In genomic region chr13:6280073-6280472, GRCm38 (mm10) we compare ENCODE assay signal across 18 mouse cellular contexts.
DNase-seq lines count a peak whose midpoint lies in the region; ATAC-seq and TF ChIP-seq lines count a peak whose summit lies in the region.
"Had no signal": no experiment of that assay in that cellular context is flagged by ENCODE, and none has a peak within 500 bp of the region (broad histone marks: within the 10 kb centered on the region; RNA-seq: fewer than 3 reads in every experiment).

No protein-coding gene starts in this region.

- no peak overlapping the region for H3K27ac ChIP-seq in midbrain, embryonic 11.5 days (ENCODE audit: low read depth, low read length)
- H3K27ac ChIP-seq in midbrain, embryonic 14.5 days (replicated peaks; ENCODE audit: low read depth, low read length): no peak overlapping the region
- no peak overlapping the region for H3K27ac ChIP-seq in midbrain, embryonic 16.5 days (ENCODE audit: low read length)
- H3K27ac ChIP-seq in midbrain, embryonic 10.5 days (replicated peaks): no peak overlapping the region
- H3K27ac ChIP-seq in midbrain, postnatal 0 days (ENCODE audit: low read depth, low read length): no peak overlapping the region
- H3K27ac ChIP-seq: embryonic facial prominence, embryonic 10.5 days; embryonic facial prominence, embryonic 12.5 days; forebrain, embryonic 13.5 days; forebrain, embryonic 15.5 days had no signal

- no peaks in the 10 kb centered on the region for H3K9me3 ChIP-seq in midbrain, embryonic 11.5 days (ENCODE audit: control insufficient read depth, low read length)
- H3K9me3 ChIP-seq in midbrain, embryonic 14.5 days (ENCODE audit: control insufficient read depth, low read length): no peaks in the 10 kb centered on the region
- H3K9me3 ChIP-seq in midbrain, embryonic 16.5 days (replicated peaks; ENCODE audit: control insufficient read depth, low read length, poor library complexity, severe bottlenecking): no peaks in the 10 kb centered on the region
- H3K9me3 ChIP-seq in midbrain, embryonic 10.5 days (replicated peaks): no peaks in the 10 kb centered on the region
- no peaks in the 10 kb centered on the region for H3K9me3 ChIP-seq in midbrain, postnatal 0 days (ENCODE audit: low read length)
- H3K9me3 ChIP-seq: embryonic facial prominence, embryonic 10.5 days; embryonic facial prominence, embryonic 12.5 days; forebrain, embryonic 13.5 days; forebrain, embryonic 15.5 days had no signal

- WGBS in midbrain, embryonic 11.5 days: 91% methylated on average over 1 of the region's 1 CpGs
- 86% methylated on average over 1 of the region's 1 CpGs for WGBS in midbrain, embryonic 14.5 days
- 73% methylated on average over 1 of the region's 1 CpGs for WGBS in midbrain, embryonic 16.5 days
- WGBS in midbrain, embryonic 10.5 days: 88% methylated on average over 1 of the region's 1 CpGs
- whole genome bisulfite sequencing in midbrain, postnatal 0 days: 89% methylated on average over 1 of the region's 1 CpGs

- no peak overlapping the region for H3K9ac ChIP-seq in midbrain, embryonic 11.5 days (ENCODE audit: low read length)
- H3K9ac ChIP-seq in midbrain, embryonic 14.5 days (replicated peaks; ENCODE audit: low read length): no peak overlapping the region
- H3K9ac ChIP-seq in midbrain, embryonic 16.5 days (ENCODE audit: low read depth, low read length): no peak overlapping the region
- no peak overlapping the region for H3K9ac ChIP-seq in midbrain, postnatal 0 days (replicated peaks; ENCODE audit: low read length, poor library complexity, severe bottlenecking)
- H3K9ac ChIP-seq: embryonic facial prominence, embryonic 12.5 days; forebrain, embryonic 13.5 days; forebrain, embryonic 15.5 days had no signal

- H3K4me3 ChIP-seq in midbrain, embryonic 11.5 days (ENCODE audit: low read depth, low read length): no peak overlapping the region
- H3K4me3 ChIP-seq in midbrain, embryonic 14.5 days (replicated peaks; ENCODE audit: low read depth, low read length): no peak overlapping the region
- no peak overlapping the region for H3K4me3 ChIP-seq in midbrain, embryonic 16.5 days (ENCODE audit: low read depth, low read length)
- H3K4me3 ChIP-seq in midbrain, embryonic 10.5 days: no peak overlapping the region
- no peak overlapping the region for H3K4me3 ChIP-seq in midbrain, postnatal 0 days (ENCODE audit: low read depth, low read length)
- H3K4me3 ChIP-seq: embryonic facial prominence, embryonic 10.5 days; embryonic facial prominence, embryonic 12.5 days; forebrain, embryonic 13.5 days; forebrain, embryonic 15.5 days had no signal

- H3K4me1 ChIP-seq in midbrain, embryonic 11.5 days (ENCODE audit: control insufficient read depth, insufficient read depth, low read length): no peaks in the 10 kb centered on the region
- no peaks in the 10 kb centered on the region for H3K4me1 ChIP-seq in midbrain, embryonic 14.5 days (ENCODE audit: control insufficient read depth, insufficient read depth, low read length)
- no peaks in the 10 kb centered on the region for H3K4me1 ChIP-seq in midbrain, embryonic 16.5 days (ENCODE audit: control insufficient read depth, insufficient read depth, low read length)
- H3K4me1 ChIP-seq in midbrain, embryonic 10.5 days: no peaks in the 10 kb centered on the region
- no peaks in the 10 kb centered on the region for H3K4me1 ChIP-seq in midbrain, postnatal 0 days (ENCODE audit: insufficient read depth, low read length)
- H3K4me1 ChIP-seq: embryonic facial prominence, embryonic 10.5 days; embryonic facial prominence, embryonic 12.5 days; forebrain, embryonic 13.5 days; forebrain, embryonic 15.5 days had no signal

- H3K27me3 ChIP-seq in midbrain, embryonic 11.5 days (ENCODE audit: control insufficient read depth, insufficient read depth, low read length): no peaks in the 10 kb centered on the region
- no peaks in the 10 kb centered on the region for H3K27me3 ChIP-seq in midbrain, embryonic 14.5 days (ENCODE audit: control insufficient read depth, insufficient read depth, low read length)
- H3K27me3 ChIP-seq in midbrain, embryonic 16.5 days (ENCODE audit: control insufficient read depth, insufficient read depth, low read depth, low read length): no peaks in the 10 kb centered on the region
- no peaks in the 10 kb centered on the region for H3K27me3 ChIP-seq in midbrain, embryonic 10.5 days (ENCODE audit: low read depth, poor library complexity, severe bottlenecking)
- H3K27me3 ChIP-seq in midbrain, postnatal 0 days (ENCODE audit: insufficient read depth, low read length): no peaks in the 10 kb centered on the region
- H3K27me3 ChIP-seq: embryonic facial prominence, embryonic 12.5 days; forebrain, embryonic 13.5 days; forebrain, embryonic 15.5 days had no signal

- TF ChIP-seq CTCF in midbrain, postnatal 0 days (IDR thresholded peaks at IDR 0.05): no peak

- H3K4me2 ChIP-seq in midbrain, embryonic 11.5 days: no peak overlapping the region
- H3K4me2 ChIP-seq in midbrain, embryonic 14.5 days (ENCODE audit: low read length): no peak overlapping the region
- no peak overlapping the region for H3K4me2 ChIP-seq in midbrain, embryonic 16.5 days (ENCODE audit: low read length)
- no peak overlapping the region for H3K4me2 ChIP-seq in midbrain, postnatal 0 days (ENCODE audit: low read depth, low read length, poor library complexity, severe bottlenecking)
- H3K4me2 ChIP-seq: embryonic facial prominence, embryonic 12.5 days; forebrain, embryonic 13.5 days; forebrain, embryonic 15.5 days had no signal

- no peak for ATAC-seq in midbrain, embryonic 11.5 days (ENCODE audit: low FRiP score)
- ATAC-seq in midbrain, embryonic 14.5 days (ENCODE audit: low FRiP score, low TSS enrichment): no peak
- ATAC-seq in midbrain, embryonic 16.5 days: peak; percentile 71
- 0 out of 2 replicates have a peak, but pooled peaks have one; percentile 34 for ATAC-seq in midbrain, postnatal 0 days (ENCODE audit: low FRiP score)
- ATAC-seq: forebrain, embryonic 13.5 days; forebrain, embryonic 15.5 days had no signal

- DNase-seq in midbrain, embryonic 11.5 days (ENCODE audit: low spot score, missing footprints): peak; percentile 45
- DNase-seq in midbrain, embryonic 14.5 days: no peak
- DNase-seq in midbrain, embryonic 10.5 days (ENCODE audit: low spot score): no peak
- DNase-seq in midbrain, postnatal 0 days (ENCODE audit: low spot score): no peak
- no peak for DNase-seq in natural killer cell, adult 2 months (ENCODE audit: low spot score in 2 of 2)
- DNase-seq: adrenal gland, adult 2 months; adrenal gland, postnatal 10 days; adrenal gland, postnatal 25 days; cerebellum, adult 11-12 months; cerebellum, adult 2 months; cerebellum, adult 9-10 months; cerebellum, postnatal 10 days; cerebellum, postnatal 25 days had no signal

- no peaks in the 10 kb centered on the region for H3K36me3 ChIP-seq in midbrain, embryonic 11.5 days (ENCODE audit: control insufficient read depth, insufficient read depth, low read length)
- no peaks in the 10 kb centered on the region for H3K36me3 ChIP-seq in midbrain, embryonic 14.5 days (ENCODE audit: control insufficient read depth, insufficient read depth, low read length)
- no peaks in the 10 kb centered on the region for H3K36me3 ChIP-seq in midbrain, embryonic 16.5 days (ENCODE audit: control insufficient read depth, insufficient read depth, low read length)
- no peaks in the 10 kb centered on the region for H3K36me3 ChIP-seq in midbrain, embryonic 10.5 days
- no peaks in the 10 kb centered on the region for H3K36me3 ChIP-seq in midbrain, postnatal 0 days (ENCODE audit: insufficient read depth, low read length)
- H3K36me3 ChIP-seq: embryonic facial prominence, embryonic 10.5 days; embryonic facial prominence, embryonic 12.5 days; forebrain, embryonic 15.5 days had no signal

Comparison
In these comparisons a context has a peak if more than half of its experiments do, and no peak if none do; other contexts are left out.
1. ATAC-seq: peak in midbrain, embryonic 16.5 days (single experiment) and midbrain, postnatal 0 days (single experiment); none in midbrain, embryonic 11.5 days (single experiment) and midbrain, embryonic 14.5 days (single experiment).